Mouse (Mus musculus): ENCODE results near the gene Exosc7. TPM values are rescaled to one million over a fixed set of nuclear protein-coding genes. Genes with fewer than 3 reads are reported as not detected.

Gene Exosc7
- polyA plus RNA-seq, 1 experiment from 2014 or later: 157 TPM

GRCm38 (mm10) chr9:123174356-123174755 is 61.3 kb downstream of the Exosc7 start:
- Histone ChIP-seq H3K4me3 (no peak overlapping the region), H3K36me3 (no peaks in the 10 kb centered on the region), H3K4me1 (peaks cover 8% of the 10 kb centered on the region), H3K27me3 (ENCODE audit: low read depth, poor library complexity, severe bottlenecking) (no peaks in the 10 kb centered on the region), H3K27ac (replicated peaks) (no peak overlapping the region), H3K9me3 (replicated peaks) (no peaks in the 10 kb centered on the region)
- 48% methylated on average over 4 of the region's 4 CpGs for WGBS
- DNase-seq (ENCODE audit: low spot score): no peak

DNA sequence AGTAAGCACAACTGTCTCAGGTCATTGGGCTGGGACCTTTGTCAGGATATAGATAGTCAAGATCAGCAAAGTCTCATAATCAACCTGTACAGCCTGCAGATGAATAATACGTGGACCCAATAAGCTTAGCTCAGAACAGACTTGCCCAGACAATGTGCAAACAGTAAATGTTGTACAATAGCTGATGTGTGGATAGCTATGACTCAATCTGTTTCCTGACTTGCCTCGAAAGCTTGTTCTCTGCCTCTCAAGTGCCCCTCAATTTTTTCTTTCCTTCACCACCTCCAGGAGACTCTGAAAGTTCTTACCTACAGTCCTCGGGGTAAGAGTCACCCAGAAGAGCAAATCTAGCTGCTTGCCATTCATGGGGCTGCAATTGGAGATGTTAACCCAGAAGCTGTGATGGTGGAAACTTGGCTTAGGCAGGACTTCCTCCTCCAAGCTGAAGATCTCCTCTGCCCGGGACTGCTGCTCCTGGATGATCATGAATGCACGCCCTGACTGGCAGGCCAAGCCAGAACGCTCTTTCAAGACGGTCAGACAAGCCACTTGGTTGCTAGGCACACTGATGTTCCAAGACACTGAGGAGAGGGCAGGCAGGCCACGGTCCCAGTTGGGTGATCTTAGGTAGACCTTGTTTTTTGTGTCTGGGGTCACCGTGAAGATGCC is 64.5 kb downstream of the Exosc7 start:
- no peak for DNase-seq (ENCODE audit: low spot score)
- Histone ChIP-seq H3K27ac (replicated peaks) (no peak overlapping the region), H3K36me3 (no peaks in the 10 kb centered on the region), H3K9me3 (replicated peaks) (no peaks in the 10 kb centered on the region), H3K4me1 (peaks cover 8% of the 10 kb centered on the region), H3K4me3 (no peak overlapping the region), H3K27me3 (ENCODE audit: low read depth, poor library complexity, severe bottlenecking) (no peaks in the 10 kb centered on the region)
- WGBS: 86% methylated on average over 9 of the region's 9 CpGs

GRCm38 (mm10) chr9:123180003-123180402 is 67.0 kb downstream of the Exosc7 start:
- Histone ChIP-seq H3K27me3 (ENCODE audit: low read depth, poor library complexity, severe bottlenecking) (no peaks in the 10 kb centered on the region), H3K4me1 (no peaks in the 10 kb centered on the region), H3K4me3 (no peak overlapping the region), H3K27ac (replicated peaks) (no peak overlapping the region), H3K36me3 (no peaks in the 10 kb centered on the region), H3K9me3 (replicated peaks) (no peaks in the 10 kb centered on the region)
- WGBS: 91% methylated on average over 6 of the region's 6 CpGs
- DNase-seq (ENCODE audit: low spot score): no peak

DNA sequence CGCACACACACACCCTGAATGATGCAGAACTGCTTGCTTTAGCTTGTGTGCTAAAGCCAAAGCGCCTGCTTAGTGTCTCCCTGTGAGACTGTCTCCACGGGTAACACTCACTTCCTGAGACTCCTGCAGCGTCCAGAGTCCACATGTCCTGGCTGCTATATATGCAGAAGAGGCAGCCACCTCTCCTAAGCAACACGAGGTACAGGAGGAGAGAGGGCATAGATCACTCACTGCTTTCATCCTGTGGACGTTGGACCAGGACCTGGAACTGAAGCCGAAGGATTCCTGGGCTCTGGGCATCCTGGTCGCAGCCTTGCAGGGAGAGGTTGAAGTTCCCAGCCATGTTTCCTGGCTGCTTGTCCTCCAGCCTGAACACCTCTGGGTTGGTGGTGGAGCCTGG is 70.2 kb downstream of the Exosc7 start:
- Histone ChIP-seq H3K27ac (replicated peaks) (no peak overlapping the region), H3K9me3 (replicated peaks) (no peaks in the 10 kb centered on the region), H3K4me1 (no peaks in the 10 kb centered on the region), H3K27me3 (ENCODE audit: low read depth, poor library complexity, severe bottlenecking) (no peaks in the 10 kb centered on the region), H3K4me3 (no peak overlapping the region), H3K36me3 (no peaks in the 10 kb centered on the region)
- no peak for DNase-seq (ENCODE audit: low spot score)
- 87% methylated on average over 8 of the region's 8 CpGs for WGBS

GRCm38 (mm10) chr9:123185546-123185945 is 72.5 kb downstream of the Exosc7 start:
- Histone ChIP-seq H3K4me1 (no peaks in the 10 kb centered on the region), H3K27me3 (ENCODE audit: low read depth, poor library complexity, severe bottlenecking) (no peaks in the 10 kb centered on the region), H3K27ac (replicated peaks) (no peak overlapping the region), H3K36me3 (no peaks in the 10 kb centered on the region), H3K4me3 (no peak overlapping the region), H3K9me3 (replicated peaks) (no peaks in the 10 kb centered on the region)
- WGBS: 73% methylated on average over 2 of the region's 2 CpGs
- no peak for DNase-seq (ENCODE audit: low spot score)

Other genes starting within 250 kb of the Exosc7 start
- 69.5 and 88.0 TPM in 2 replicates for gene Zfp445, start 247.2 kb upstream of the Exosc7 start, polyA plus RNA-seq (2016; fragmentation: Nextera tagmentation; extraction: Ambion mirVana)
- gene Zkscan7, start 227.5 kb upstream of the Exosc7 start, polyA plus RNA-seq (2016; fragmentation: Nextera tagmentation; extraction: Ambion mirVana): 3.6 and 4.6 TPM in 2 replicates
- 33.1 and 35.9 TPM in 2 replicates for gene Zfp105, start 190.1 kb upstream of the Exosc7 start, polyA plus RNA-seq (2016; fragmentation: Nextera tagmentation; extraction: Ambion mirVana)
- 22.8 and 23.4 TPM in 2 replicates for gene 1110059G10Rik, start 162.2 kb upstream of the Exosc7 start, polyA plus RNA-seq (2016; fragmentation: Nextera tagmentation; extraction: Ambion mirVana)
- gene Kif15, start 162.2 kb upstream of the Exosc7 start, polyA plus RNA-seq (2016; fragmentation: Nextera tagmentation; extraction: Ambion mirVana): 88.7 and 88.9 TPM in 2 replicates
- 18.6 and 20.3 TPM in 2 replicates for gene Tmem42, start 91.9 kb upstream of the Exosc7 start, polyA plus RNA-seq (2016; fragmentation: Nextera tagmentation; extraction: Ambion mirVana)
- gene Tgm4, start 78.5 kb upstream of the Exosc7 start, polyA plus RNA-seq (2016; fragmentation: Nextera tagmentation; extraction: Ambion mirVana): 0.68 and 0.70 TPM in 2 replicates
- 79.2 and 81.9 TPM in 2 replicates for gene Zdhhc3, start within 50 bp of the Exosc7 start, polyA plus RNA-seq (2016; fragmentation: Nextera tagmentation; extraction: Ambion mirVana)
- gene Clec3b, start 37.7 kb downstream of the Exosc7 start, polyA plus RNA-seq (2016; fragmentation: Nextera tagmentation; extraction: Ambion mirVana): 0.20 TPM in 1 of 2 replicates, not detected in the other
- 0.47 and 0.48 TPM in 2 replicates for gene Cdcp1, start 102.8 kb downstream of the Exosc7 start, polyA plus RNA-seq (2016; fragmentation: Nextera tagmentation; extraction: Ambion mirVana)
- 4.8 and 5.4 TPM in 2 replicates for gene Tmem158, start 147.5 kb downstream of the Exosc7 start, polyA plus RNA-seq (2016; fragmentation: Nextera tagmentation; extraction: Ambion mirVana)

Measured in midbrain, embryonic 10.5 days (tissue).